Mouse (Mus musculus) forebrain, embryonic 16.5 days (tissue): ENCODE measurements at regions not wholly inside any gene's neighbourhood (a gene's known extent, or its start where the extent isn't known, plus 50 kb on each side); places are given as distances from the start of the nearest gene placed in this dataset.

ENCODE experiments used
- ATAC-seq: fragments of 200-750 bp; cut with Nextera tagmentation; 2 replicates; pipeline ENCODE4 v1.8.0; 2017; ENCODE audit warnings: mild to moderate bottlenecking, moderate library complexity
- H3K27ac ChIP-seq: fragments of 300-500 bp; sonication (generic); 2 replicates; pipeline ENCODE4 v1.5.1; 2014; ENCODE audit warnings: low read length, control low read depth
- H3K27me3 ChIP-seq: fragments of 300-500 bp; sonication (generic); replicated peaks from 2 replicates; pipeline ENCODE4 v1.6.1; 2014; ENCODE audit warnings: low read length; ENCODE audit not compliant: control insufficient read depth, insufficient read depth
- H3K36me3 ChIP-seq: fragments of 300-500 bp; sonication (generic); 2 replicates; pipeline ENCODE4 v1.6.1; 2014; ENCODE audit not compliant: control insufficient read depth, insufficient read depth
- H3K4me1 ChIP-seq: fragments of 300-500 bp; sonication (generic); replicated peaks from 2 replicates; pipeline ENCODE4 v1.6.1; 2014; ENCODE audit warnings: low read length; ENCODE audit not compliant: control insufficient read depth, insufficient read depth
- H3K4me2 ChIP-seq: fragments of 300-500 bp; sonication (generic); 2 replicates; pipeline ENCODE4 v1.6.1; 2014; ENCODE audit warnings: mild to moderate bottlenecking, low read length, control low read depth
- H3K4me3 ChIP-seq: fragments of 300-500 bp; sonication (generic); replicated peaks from 2 replicates; pipeline ENCODE4 v1.5.1; 2014; ENCODE audit warnings: mild to moderate bottlenecking, low read length, control low read depth
- H3K9ac ChIP-seq: fragments of 300-500 bp; sonication (generic); replicated peaks from 2 replicates; pipeline ENCODE4 v1.6.1; 2014; ENCODE audit warnings: low read depth, low read length, control low read depth
- H3K9me3 ChIP-seq: fragments of 300-500 bp; sonication (generic); 2 replicates; pipeline ENCODE4 v1.6.1; 2016; ENCODE audit warnings: low read length; ENCODE audit not compliant: control insufficient read depth
- WGBS: fragments of 180-500 bp; shearing (Covaris S2); extraction: QIAGEN DNeasy Blood & Tissue Kit; methylation state at CpG from one replicate; pipeline ENCODE4 v1.1.7; 2014; 5-methylcytosine and 5-hydroxymethylcytosine counted together

DNA sequence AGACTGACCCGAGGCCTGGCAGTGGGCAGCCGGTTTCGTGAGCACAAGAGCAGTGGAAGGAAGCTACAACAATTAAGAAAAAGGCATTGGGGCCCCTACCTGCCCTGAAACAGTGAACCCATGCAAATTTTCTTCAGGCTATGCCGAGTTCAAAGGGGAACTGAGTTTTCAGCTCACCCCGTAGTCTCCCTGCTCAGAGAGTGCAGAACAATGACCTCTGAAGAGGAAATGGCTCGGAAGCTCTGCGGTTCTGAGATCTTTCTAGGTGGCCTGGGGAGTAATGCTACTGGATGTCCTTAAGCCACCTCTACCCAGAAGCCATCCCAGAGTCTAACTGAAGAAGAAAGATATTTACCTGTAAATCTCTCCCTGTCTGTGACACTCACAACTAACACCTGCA is 196.3 kb upstream of the Mon1b start:
- H3K9me3 ChIP-seq = no peaks in the 10 kb centered on the region
- no peak for ATAC-seq
- H3K9ac ChIP-seq = no peak overlapping the region
- no peak overlapping the region for H3K4me3 ChIP-seq
- no peaks in the 10 kb centered on the region for H3K36me3 ChIP-seq
- 57% methylated on average over 7 of the region's 7 CpGs for WGBS
- no peak overlapping the region for H3K4me2 ChIP-seq
- H3K27ac ChIP-seq = no peak overlapping the region
- H3K4me1 ChIP-seq = no peaks in the 10 kb centered on the region
- H3K27me3 ChIP-seq = no peaks in the 10 kb centered on the region

GRCm38 (mm10) chr8:113454022-113454421 is 181.4 kb upstream of the Mon1b start:
- Histone ChIP-seq H3K4me3 (no peak overlapping the region), H3K9me3 (no peaks in the 10 kb centered on the region), H3K27ac (no peak overlapping the region), H3K9ac (no peak overlapping the region), H3K27me3 (no peaks in the 10 kb centered on the region), H3K4me1 (no peaks in the 10 kb centered on the region), H3K4me2 (no peak overlapping the region), H3K36me3 (no peaks in the 10 kb centered on the region)
- no peak for ATAC-seq
- 73% methylated on average over 2 of the region's 2 CpGs for WGBS

GRCm38 (mm10) chr8:113464625-113465024 is 170.8 kb upstream of the Mon1b start:
- Histone ChIP-seq H3K27ac (no peak overlapping the region), H3K9me3 (no peaks in the 10 kb centered on the region), H3K9ac (no peak overlapping the region), H3K27me3 (no peaks in the 10 kb centered on the region), H3K4me2 (no peak overlapping the region), H3K4me3 (no peak overlapping the region), H3K36me3 (no peaks in the 10 kb centered on the region), H3K4me1 (peaks cover 8% of the 10 kb centered on the region; the same call in 1 of the 2 replicates)
- WGBS = 79% methylated on average over 9 of the region's 9 CpGs
- ATAC-seq = no peak

GRCm38 (mm10) chr8:113465156-113465555 is 170.2 kb upstream of the Mon1b start:
- 53% methylated on average over 11 of the region's 11 CpGs for WGBS
- no peak overlapping the region for H3K27ac ChIP-seq

DNA sequence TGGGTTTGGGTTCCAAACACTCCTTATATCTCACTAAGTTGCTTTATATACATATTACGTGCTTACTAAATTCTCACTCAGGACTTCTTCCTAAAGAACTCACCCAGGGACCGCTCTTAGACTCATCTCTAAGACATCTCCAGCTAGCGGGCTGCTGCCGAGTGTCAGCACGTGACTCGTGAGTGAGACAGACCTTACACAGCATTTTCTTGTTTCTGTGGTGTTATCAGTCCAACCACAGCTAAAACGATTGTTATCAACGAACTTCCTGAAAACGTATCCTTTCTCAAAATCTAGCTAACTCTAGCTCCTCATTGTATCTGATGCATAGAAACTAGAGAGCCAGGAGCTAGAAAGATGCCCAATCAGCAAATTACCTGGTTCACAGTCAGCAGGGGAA is 168.7 kb upstream of the Mon1b start:
- Histone ChIP-seq H3K4me1 (peaks cover 8% of the 10 kb centered on the region; the same call in 1 of the 2 replicates), H3K4me3 (no peak overlapping the region), H3K4me2 (no peak overlapping the region), H3K9ac (no peak overlapping the region), H3K36me3 (no peaks in the 10 kb centered on the region), H3K9me3 (no peaks in the 10 kb centered on the region), H3K27ac (no peak overlapping the region), H3K27me3 (no peaks in the 10 kb centered on the region)
- no peak for ATAC-seq
- 97% methylated on average over 9 of the region's 9 CpGs for WGBS

More at GRCm38 (mm10) chr8:113465156-113465555, 170.2 kb upstream of the Mon1b start:
- Histone ChIP-seq H3K9ac (no peak overlapping the region), H3K4me1 (peaks cover 8% of the 10 kb centered on the region; the same call in 1 of the 2 replicates), H3K36me3 (no peaks in the 10 kb centered on the region), H3K27me3 (no peaks in the 10 kb centered on the region), H3K9me3 (no peaks in the 10 kb centered on the region), H3K4me2 (no peak overlapping the region), H3K4me3 (no peak overlapping the region)
- no peak for ATAC-seq

DNA sequence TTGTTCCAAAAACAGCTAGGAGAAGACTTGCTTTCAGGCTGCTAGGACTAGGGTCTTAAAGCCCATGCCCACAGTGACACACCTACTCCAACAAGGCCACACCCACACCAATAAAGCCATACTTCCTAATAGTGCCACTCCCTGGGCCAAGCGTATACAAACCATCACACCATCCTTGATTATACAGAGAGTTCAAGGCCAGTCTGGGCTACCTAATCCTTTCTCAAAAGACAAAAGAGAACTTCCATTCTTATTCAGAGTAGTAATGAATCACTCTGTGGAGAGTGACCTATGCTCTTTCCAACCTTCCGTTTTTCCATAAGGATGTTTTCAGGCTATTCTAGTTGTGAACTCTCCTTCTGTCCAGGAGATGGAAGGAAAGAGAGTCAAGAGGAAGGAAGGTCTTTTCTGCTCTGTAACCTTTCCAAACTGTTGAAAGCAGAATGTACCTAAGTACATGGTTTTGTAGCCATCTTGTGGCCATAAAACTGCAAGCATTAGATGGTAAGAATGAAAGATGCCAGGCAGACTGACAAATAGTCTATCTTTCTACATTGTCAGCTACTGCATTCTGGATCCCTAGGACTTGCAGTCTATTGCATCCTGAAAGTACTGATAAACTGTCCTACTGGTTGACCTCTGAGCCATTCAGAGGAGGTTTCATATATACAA is 145.8 kb upstream of the Mon1b start:
- ATAC-seq = no peak

GRCm38 (mm10) chr8:113490891-113491290 is 144.5 kb upstream of the Mon1b start:
- no peak overlapping the region for H3K4me2 ChIP-seq
- H3K36me3 ChIP-seq = no peaks in the 10 kb centered on the region
- H3K27ac ChIP-seq = no peak overlapping the region
- 54% methylated on average over 3 of the region's 3 CpGs for WGBS
- no peaks in the 10 kb centered on the region for H3K9me3 ChIP-seq
- no peaks in the 10 kb centered on the region for H3K27me3 ChIP-seq
- no peak overlapping the region for H3K9ac ChIP-seq
- ATAC-seq = no peak
- no peaks in the 10 kb centered on the region for H3K4me1 ChIP-seq
- no peak overlapping the region for H3K4me3 ChIP-seq

More for the DNA sequence above, 145.8 kb upstream of the Mon1b start:
- no peak overlapping the region for H3K4me2 ChIP-seq
- H3K4me3 ChIP-seq = no peak overlapping the region
- no peaks in the 10 kb centered on the region for H3K36me3 ChIP-seq
- no peaks in the 10 kb centered on the region for H3K9me3 ChIP-seq
- no peaks in the 10 kb centered on the region for H3K4me1 ChIP-seq
- no peaks in the 10 kb centered on the region for H3K27me3 ChIP-seq
- no peak overlapping the region for H3K9ac ChIP-seq
- H3K27ac ChIP-seq = no peak overlapping the region
- WGBS = 83% methylated on average over 2 of the region's 2 CpGs

- Histone ChIP-seq H3K9me3 (no peaks in the 10 kb centered on the region), H3K9ac (no peak overlapping the region)
- WGBS = 76% methylated on average over 12 of the region's 12 CpGs
These were observed 138.5 kb upstream of the Mon1b start for GRCm38 (mm10) chr8:113496896-113497295.

DNA sequence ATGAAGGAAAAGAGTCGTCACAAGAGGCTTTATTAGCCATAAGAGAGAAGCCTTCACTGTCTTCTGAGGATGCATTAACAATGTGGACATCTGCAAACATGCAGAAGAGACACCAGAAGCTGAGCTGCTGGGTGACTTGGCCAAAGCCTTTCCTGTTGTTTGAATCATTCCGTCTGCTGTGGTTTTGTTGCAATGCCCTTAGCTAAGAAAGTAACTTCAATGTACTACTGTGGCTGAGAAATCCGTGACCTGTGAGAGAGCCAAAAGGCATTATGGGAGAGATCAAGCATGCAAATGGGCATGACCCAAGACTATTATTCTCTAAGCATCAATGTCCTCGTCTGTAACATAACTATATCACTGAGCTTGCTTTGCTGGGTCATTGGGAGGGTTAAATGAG is 132.7 kb upstream of the Mon1b start:
- H3K27me3 ChIP-seq = no peaks in the 10 kb centered on the region
- WGBS = 57% methylated on average over 4 of the region's 4 CpGs
- H3K9me3 ChIP-seq = no peaks in the 10 kb centered on the region
- ATAC-seq = no peak
- H3K4me3 ChIP-seq = no peak overlapping the region
- H3K4me1 ChIP-seq = no peaks in the 10 kb centered on the region
- H3K36me3 ChIP-seq = no peaks in the 10 kb centered on the region
- H3K9ac ChIP-seq = no peak overlapping the region
- no peak overlapping the region for H3K4me2 ChIP-seq
- no peak overlapping the region for H3K27ac ChIP-seq

More at GRCm38 (mm10) chr8:113496896-113497295, 138.5 kb upstream of the Mon1b start:
- no peaks in the 10 kb centered on the region for H3K36me3 ChIP-seq
- H3K4me3 ChIP-seq = no peak overlapping the region
- no peaks in the 10 kb centered on the region for H3K4me1 ChIP-seq
- no peak for ATAC-seq
- H3K27me3 ChIP-seq = no peaks in the 10 kb centered on the region
- H3K27ac ChIP-seq = no peak overlapping the region
- no peak overlapping the region for H3K4me2 ChIP-seq

DNA sequence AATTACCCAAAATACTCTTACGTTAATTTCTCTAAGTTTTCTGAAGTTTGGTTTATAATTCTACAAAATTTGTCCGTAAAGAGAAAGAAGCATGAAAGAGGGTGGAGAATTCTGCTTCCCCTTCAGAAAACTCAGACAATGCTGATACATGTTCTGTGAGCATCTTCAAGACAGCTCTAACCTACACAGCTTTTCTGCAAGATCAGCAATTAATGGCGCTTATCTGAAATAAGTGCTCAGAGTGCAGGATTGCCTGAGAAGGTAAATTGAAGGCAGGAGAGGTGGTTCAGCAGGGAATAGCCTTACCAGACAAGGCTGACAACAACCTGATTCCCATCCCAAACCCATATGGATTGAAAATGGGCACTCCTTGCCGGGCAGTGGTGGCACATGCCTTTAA is 122.5 kb upstream of the Mon1b start:
- no peak for ATAC-seq
- 93% methylated on average over 4 of the region's 4 CpGs for WGBS

More for the DNA sequence above, 122.5 kb upstream of the Mon1b start:
- H3K9ac ChIP-seq = no peak overlapping the region
- H3K4me3 ChIP-seq = no peak overlapping the region
- H3K36me3 ChIP-seq = no peaks in the 10 kb centered on the region
- no peaks in the 10 kb centered on the region for H3K27me3 ChIP-seq
- no peak overlapping the region for H3K27ac ChIP-seq
- no peak overlapping the region for H3K4me2 ChIP-seq
- H3K9me3 ChIP-seq = no peaks in the 10 kb centered on the region
- no peaks in the 10 kb centered on the region; the same call in 1 of the 2 replicates for H3K4me1 ChIP-seq
